Mouse (Mus musculus) gonadal fat pad, adult 2 months (tissue): ENCODE results near the gene Gm28827. TPM values are rescaled to one million over a fixed set of nuclear protein-coding genes. Genes with fewer than 3 reads are reported as not detected.
"Not testable (repeated sequence)": the region's sequence is repeated elsewhere in the genome, so short reads cannot be mapped to it uniquely, and the experiment has no call there.

Source experiments
- DNase-seq: peaks from one replicate; pipeline ENCODE4 v3.0.0-alpha.2; 2012; ENCODE audit warnings: low read depth
- polyA plus RNA-seq: library from polyadenylated mRNA; depleted of rRNA; stranded (reverse); fragments of >200 nt; gene quantifications from 2 replicates; pipeline ENCODE4 v1.2.3, GENCODE M21; 2012; rRNA removed

Gm28827 gene
- polyA plus RNA-seq = not detected in 2 replicates

DNA sequence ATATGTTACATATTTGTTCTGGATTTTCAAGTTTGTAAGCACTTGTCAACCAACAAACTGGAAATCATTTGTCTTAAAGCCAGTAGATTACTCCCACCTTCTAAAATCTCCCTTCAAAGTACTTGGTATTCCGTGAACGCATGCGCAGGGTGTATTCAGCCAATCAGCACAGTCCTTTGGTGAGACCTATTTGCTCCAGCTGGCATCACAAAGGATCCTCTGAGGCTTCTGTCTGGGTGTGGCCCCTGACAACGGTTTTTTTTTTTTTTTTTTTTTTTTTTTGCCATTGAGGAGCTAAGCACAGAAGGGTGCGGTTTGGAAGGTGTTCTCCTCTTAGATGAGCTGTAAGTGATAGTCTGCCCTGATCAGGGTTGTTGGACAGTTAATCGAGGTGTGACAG is at the start of gene Gm28827:
Gene Gm28827, plus strand, starts transcription at position 301 of the 400 bp plus-strand sequence.
- not testable (repeated sequence) for DNase-seq
